Mouse (Mus musculus) CD8-positive naive resting alpha-beta T cell, adult 57 days (primary cell): ENCODE data around the gene Ctse. TPM values are rescaled to one million over a fixed set of nuclear protein-coding genes. Genes with fewer than 3 reads are reported as not detected.

ENCODE experiments used
- total RNA-seq: library from RNA; stranded (reverse); gene quantifications from one replicate; pipeline ENCODE4 v1.2.4, GENCODE M21; 2023

Ctse gene
- 167 TPM for total RNA-seq

DNA sequence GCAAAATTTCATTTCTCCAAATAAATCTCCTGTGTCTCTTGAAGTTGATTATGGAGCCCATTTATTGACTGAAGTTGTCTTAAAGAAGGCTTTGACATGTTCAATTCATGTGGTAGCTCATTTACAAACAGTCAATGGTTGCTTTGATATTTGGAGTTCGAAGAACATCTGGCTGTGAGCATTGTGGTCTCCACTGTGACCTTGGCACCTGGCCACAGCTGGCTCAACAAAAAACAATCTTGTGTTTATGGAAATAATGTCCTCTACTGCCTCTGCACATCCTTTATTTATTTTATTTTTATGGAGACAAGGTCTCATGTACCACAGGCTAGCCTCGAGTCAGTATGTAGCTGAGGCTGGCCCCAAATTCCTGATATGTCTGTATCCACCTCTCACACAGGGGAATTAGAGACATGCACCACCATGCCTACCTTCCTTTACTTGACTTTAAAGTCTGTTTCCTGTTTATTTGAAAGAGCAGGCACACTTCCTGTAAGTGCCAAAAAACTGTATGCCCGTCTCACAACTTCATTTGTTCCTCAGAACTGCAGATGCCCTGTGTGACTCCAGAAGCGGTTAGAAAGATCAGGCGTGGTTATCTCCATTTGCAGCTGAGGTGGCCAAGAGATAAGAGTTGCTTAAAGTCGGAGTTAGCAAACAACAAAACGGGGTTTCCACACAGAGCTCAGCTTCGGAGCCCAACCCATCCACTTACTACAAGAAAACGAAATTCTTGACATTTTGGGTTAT lies at the start of gene Ctse:
Ctse (plus strand) TSS at position 516 of the 750 bp plus-strand sequence.

DNA sequence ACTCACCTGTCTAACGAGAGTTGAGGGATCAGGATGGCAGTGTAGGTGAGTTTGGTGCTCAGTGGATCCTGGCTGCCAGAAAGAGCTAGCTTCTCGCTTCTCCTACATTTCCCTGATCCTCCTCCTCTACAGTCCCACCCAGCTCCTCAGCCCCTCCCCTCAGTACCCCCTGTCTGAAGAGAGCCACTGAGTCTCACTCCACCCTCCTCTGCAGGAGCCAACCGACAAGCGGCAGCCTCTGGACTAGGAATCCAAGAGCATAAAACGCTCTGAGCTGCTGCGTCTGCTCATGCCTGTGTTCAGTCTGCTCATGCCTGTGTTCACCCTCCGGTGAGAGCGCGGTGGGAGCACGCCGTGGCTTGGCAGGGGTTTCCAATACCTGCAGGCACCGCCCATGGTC lies 39.2 kb upstream of the Ctse start, which contains the start of gene Avpr1b:
Avpr1b (plus strand) TSS at position 335 of the 400 bp plus-strand sequence.

DNA sequence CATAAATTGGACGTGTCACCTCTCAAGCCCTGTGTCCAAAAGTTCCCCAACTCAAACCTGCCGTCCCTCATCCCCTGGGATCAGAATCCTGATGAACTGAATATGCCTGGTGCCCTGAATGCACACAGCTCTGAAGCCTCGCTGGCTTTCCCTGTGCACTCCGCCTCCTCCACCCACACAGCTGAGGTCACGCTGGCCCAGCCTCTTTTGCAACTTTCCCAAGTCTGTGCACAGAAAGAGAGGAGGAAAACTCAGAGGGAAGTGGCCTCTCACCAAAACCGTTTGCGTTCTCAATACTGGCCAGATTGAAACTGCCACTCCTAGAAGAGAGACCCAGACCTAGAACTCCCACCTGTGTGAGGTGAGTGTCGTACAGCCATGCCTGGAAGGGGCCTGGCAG lies 50.4 kb downstream of the Ctse start, which contains the start of gene Rab7b:
Rab7b (plus strand) TSS at position 221 of the 400 bp plus-strand sequence.

Other genes starting within 250 kb of the Ctse start
- gene Srgap2, start 111.0 kb upstream of the Ctse start, total RNA-seq: 67.2 TPM
- gene Fam72a, start 110.4 kb upstream of the Ctse start, total RNA-seq: 1.1 TPM
- not detected for gene Avpr1b, start 39.1 kb upstream of the Ctse start, total RNA-seq
- gene Rab7b, start 50.4 kb downstream of the Ctse start, total RNA-seq: 0.67 TPM
- gene Slc26a9, start 105.7 kb downstream of the Ctse start, total RNA-seq: not detected
- gene Pm20d1, start 159.1 kb downstream of the Ctse start, total RNA-seq: not detected
- 40.6 TPM for gene Slc41a1, start 189.2 kb downstream of the Ctse start, total RNA-seq
- 19.0 TPM for gene Rab29, start 228.9 kb downstream of the Ctse start, total RNA-seq